Mouse (Mus musculus): Measurements from ENCODE around the gene Vamp5. TPM values are rescaled to one million over a fixed set of nuclear protein-coding genes. Genes with fewer than 3 reads are reported as not detected.

The Vamp5 gene
- total RNA-seq, 2 experiments from 2014 or later, result 35.1 to 38.5 TPM

GRCm38 (mm10) chr6:72366844-72367443 is 13.3 kb downstream of the Vamp5 start, which contains the start of gene Rnf181:
Gene Rnf181 (minus strand): TSS chr6:72366956.
- no peak for DNase-seq

DNA sequence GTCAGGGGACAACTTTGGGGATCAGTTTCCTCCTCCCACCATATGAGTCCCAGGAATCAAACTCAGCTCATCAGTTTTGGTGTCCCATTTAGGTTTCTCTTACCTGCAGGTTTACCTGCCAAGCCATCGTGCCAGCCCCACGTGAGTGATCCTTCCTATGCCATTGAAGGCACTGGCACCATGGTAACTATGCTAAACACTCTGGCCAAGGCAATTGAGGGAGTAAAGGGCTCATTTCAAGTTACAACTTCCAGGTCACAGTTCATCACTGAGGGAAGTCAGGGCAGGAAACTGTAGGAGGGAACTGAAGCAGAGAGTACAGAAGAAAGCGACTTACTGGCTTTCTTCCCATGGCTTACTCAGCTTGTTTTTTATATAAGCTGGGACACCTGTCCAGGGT is 14.0 kb downstream of the Vamp5 start:
- no peak for DNase-seq

GRCm38 (mm10) chr6:72364985-72365384 is 15.3 kb downstream of the Vamp5 start:
- no peak for DNase-seq

DNA sequence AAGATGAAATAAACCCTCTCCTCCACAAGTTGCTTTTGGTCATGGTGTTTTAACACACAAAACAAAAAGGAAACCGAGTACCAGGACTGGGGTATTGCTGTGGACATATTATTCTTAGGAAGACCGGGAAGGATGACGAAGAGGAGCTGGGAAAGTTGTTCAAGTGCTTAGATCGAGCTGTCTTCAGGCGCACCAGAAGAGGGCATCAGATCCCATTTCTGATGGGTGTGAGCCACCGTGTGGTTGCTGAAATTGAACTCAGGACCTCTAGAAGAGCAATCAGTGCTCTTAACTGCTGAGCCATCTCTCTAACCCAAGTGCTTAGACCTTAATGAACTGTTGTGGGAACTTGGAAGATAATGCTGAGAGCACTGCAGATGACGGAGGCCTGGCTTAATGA is 16.3 kb downstream of the Vamp5 start:
- DNase-seq, result peak in 1 of 2 experiments; percentile 53

DNA sequence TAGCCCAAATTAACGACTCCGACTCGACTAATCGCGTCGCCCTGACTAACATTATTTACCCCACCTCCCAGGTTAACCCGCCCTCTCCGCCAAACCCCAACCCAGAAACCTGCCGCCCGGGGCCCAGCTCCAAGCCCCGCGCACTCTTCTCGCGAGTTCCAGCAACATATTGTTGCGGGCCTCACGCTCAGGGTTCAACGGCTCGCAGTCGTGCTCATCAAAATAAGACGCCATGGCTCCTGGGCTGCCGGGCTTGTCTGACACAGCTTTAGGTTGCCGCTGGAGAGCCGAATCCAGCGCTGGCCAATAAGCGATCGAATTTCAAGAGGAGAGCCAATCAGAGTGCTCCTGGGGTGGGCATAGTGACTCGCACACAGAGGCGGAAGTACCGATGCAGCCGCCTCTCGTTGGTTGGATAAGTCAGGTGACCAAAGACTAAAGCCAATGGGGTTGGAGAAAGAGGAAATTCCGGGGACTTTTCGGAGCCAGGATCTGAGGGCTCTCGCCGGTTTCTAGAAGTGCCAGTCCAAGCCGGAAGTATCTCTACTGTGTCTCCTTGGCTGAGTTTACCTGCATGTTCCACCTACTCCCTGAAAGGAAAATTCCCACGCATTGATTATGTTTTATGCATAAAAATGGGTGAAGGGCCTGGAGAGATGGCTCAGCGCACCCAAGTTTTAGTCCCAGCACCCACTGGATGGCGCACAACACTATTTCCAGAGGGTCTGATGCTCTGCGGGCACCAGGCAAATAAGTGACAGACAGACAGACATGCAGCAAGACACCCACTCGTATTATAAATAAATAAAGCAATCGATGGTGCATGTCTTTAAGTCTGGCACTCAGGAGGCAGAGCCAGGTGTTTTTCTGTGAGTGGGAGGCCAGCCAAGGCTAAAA is 17.9 kb downstream of the Vamp5 start:
- DNase-seq, result peak; percentile 95 to 96

DNA sequence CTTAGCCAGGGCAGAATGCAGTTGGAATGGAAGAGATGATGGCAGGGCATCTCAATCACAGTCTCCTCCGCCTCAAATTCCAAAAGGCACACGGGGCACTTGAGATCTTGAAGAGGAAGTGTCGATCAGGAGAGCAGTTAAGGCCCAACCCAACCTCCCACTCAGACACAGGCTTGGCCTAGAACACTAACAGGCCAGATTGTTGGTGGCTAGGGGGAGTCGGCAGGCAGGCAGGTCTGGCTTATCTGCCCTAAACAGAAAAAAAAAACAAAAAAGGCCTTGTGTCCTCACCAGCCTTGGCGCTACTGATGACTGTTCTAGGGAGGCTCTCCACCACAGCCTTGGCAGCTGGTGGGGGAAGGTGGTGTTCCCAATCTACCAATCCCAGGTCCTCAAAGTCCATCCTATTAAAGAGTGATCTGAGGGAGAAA is 19.1 kb downstream of the Vamp5 start:
- DNase-seq, result peak; percentile 73 to 79

DNA sequence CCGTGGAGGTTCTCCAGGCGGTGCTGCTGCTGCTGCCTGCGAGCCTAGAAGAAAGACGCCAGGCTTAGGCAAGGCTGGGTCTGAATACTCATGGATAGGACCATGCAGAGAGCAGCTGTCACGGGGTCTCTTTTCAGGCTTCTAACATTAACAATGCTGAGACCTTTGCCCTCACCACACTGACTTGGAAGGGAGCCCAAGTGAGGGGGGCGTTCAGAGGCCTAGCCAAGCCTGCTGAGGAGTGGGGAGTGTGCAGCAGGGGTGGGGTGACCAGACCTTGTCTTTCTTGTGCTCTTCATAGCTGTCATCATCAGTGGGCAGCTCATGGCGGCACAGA is 19.7 kb downstream of the Vamp5 start:
- DNase-seq, result no peak

- DNase-seq, result no peak
Measured at GRCm38 (mm10) chr6:72359891-72360598, 20.2 kb downstream of the Vamp5 start.

DNA sequence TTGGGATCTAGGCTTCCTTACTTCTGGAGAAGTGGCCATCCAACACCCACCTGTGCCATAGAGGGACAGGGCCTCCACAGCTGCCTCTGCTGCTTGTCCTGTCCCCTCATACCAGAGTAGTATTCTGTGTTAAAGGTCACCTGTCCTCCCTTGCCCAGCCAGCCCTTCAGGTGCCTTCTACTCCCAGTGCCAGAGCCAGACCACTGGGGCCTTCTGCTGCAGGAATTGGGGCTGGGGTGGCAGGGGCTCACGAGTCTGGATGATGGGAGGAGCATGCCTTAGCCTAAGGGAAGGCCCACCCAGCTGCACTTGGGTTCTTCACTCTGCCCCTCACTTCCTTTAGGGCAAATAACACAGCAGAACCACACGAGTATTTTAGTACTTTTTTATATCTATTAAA is 20.9 kb downstream of the Vamp5 start:
- DNase-seq, result no peak

DNA sequence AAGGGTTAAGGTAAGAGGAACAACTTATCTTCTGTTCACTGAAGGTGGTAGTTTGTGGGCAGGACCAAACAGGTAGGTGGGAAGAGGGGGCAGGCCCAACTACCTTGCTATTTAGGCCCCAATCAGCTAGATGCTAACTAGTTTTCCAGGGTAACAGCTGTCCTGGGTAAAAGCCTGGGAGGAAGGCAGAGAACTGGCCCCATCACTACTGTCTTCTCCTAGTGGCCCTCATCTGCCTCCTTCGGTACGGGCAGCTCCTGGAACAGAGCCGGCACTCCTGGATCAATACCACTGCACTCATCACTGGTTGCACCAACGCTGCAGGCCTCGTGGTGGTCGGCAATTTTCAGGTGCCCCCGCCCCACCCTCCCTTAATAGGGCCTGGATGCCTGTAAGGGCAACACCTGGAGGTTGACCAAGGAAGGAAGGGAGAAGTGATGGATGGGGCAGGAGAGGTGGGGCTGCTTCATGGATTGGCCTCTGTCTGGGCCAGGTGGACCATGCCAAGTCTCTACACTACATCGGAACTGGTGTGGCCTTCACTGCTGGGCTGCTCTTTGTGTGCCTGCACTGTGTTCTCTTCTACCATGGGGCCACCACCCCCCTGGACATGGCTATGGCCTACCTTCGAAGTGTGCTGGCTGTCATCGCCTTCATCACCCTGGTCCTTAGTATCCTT is 22.0 kb downstream of the Vamp5 start:
- DNase-seq, result peak in 1 of 2 experiments; percentile 9

DNA sequence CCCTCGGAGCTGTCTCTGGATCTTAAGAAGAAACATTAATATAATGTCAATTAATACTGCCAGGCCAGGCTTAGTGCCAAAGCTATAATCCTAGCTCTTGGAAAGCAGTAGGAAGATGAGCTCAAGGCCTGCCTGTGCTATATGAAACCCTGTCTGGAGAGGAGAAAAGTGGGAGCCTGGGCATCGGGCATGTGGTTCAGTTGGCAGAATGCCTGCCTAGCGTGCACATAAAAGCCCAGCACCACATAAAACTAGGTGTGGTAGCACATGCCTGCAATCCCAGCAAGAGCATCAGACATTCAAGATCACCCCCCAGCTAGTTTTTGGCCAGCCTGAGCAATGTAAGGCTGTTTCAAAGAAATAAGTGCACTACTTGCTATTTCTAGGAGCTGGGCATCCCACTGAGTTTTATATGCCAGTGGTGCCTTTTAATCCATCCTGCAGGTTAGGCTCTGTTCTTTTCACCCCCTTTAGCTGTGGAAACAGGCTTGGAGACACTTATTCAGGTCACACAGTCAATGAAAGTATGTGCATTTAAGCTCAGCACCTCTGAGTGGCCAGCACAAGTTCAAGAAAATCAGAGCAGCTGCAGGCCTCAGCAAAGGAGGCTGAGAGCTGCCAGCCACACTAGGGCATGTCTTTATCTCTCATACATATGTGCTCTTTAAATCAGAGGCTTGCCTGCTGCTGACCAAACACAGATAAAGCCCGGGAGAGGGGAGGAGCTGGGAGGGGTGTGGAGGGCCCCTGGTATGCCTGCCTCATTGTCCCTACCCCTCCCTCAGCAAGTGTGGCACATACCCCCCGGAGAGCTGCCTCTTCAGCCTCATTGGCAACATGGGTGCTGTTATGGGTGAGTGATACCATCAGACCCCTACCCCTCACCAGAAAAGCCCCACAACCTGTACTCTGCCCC is 22.8 kb downstream of the Vamp5 start:
- DNase-seq, result no peak

GRCm38 (mm10) chr6:72356001-72356532 is 24.2 kb downstream of the Vamp5 start:
- DNase-seq, result peak; percentile 34 to 55

DNA sequence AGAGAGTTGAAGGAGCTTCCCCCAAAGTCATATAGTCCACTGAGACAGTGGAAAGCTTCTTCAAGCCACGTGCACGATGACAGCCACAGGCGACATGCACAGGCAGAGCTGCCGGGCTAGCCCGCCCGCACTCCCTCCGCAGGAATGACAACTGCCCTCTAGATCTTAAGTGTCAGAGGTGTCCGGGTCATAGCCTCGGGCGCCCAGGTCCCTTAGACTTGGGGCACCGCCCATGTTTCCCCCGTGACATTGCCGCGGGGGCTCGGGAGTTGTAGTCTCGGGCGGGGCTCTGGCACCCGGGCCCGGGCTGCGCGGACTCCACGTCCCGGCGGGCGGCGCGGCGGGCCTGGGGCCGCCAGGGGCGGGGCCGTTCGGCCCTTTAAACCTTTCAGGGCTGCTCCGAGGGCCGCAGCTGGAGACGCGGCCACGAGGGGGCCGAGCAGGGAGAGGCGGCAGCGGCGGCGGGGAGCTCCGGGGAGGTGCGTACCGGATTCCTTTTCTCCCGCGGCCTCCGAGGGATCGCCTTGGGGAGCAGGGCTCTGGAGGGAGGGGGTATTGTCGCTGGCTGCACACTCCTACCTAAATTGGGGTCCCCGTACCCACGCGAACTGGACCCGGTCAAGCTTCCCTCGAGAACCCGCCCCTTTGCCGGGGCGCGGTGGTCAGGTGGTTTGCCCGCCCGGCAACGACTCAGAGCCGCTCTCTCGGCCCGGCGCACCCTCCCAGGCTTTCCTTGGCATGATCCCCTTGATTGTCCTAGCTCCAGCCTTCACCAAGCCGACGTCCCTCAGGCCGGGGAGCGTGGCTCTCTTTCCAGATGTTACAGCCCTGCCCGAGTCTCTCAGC is 25.0 kb downstream of the Vamp5 start, which contains the start of gene Tmem150a:
Tmem150a (plus strand) TSS at position 382 of the 846 bp plus-strand sequence.
- peak; percentile 90 to 93 for DNase-seq

- DNase-seq, result no peak
Measured at GRCm38 (mm10) chr6:72354025-72354424, 26.2 kb downstream of the Vamp5 start.

DNA sequence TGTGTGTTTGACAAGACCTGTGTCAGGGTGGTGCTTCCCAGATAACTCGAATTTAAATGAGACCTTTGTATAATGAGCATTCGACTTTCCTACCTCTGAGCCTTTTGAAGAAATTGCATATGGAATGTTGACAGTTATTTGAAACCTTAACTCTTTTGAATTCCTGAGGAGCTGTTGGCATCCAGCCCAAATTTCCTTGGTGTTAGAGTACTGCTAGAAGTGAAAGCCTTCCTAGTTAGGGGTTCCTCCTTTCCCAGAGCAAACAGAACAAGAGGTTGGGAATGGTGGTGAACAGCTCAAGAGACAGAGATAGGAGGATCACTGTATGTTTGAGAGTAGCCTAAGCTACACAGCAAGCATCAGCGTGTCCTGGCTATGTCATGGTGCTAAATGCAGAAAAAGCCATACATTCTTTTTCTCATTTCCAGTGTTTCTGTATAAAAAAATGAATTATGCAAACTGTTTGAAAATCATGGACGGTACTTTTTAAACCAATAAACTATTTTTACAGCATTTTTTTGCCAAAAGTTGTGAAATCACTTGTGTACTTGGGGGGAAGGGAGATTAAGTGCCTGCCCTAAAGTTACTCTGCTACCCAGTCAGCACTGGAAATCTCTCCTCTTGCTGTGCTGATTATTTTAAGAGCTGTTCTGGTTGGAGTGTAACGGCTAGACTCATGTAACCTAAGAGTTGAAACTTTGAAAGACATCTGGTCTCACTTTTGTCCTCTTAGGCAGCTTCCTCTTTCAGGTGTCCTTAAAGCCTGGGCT is 27.4 kb downstream of the Vamp5 start:
- DNase-seq, result no peak

DNA sequence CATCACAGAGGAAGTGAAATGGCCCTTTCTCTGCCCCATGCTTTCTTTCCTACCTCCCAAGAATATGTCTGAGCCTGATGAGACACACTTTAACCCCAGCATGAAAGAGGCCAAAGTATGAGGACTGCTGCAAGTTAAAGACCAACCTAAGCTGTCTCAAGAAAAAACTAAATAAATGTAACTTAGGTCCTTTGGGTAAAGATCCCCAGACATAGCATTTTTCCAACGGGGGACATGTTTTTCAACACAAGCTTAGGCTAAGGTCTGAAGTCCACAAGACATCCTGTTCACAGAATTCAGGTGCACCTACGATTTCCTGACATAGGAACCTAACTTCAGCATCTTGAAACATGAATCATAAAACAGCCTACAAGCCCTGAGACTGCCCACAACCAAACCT is 30.1 kb downstream of the Vamp5 start:
- no peak for DNase-seq

GRCm38 (mm10) chr6:72348411-72348810 is 31.9 kb downstream of the Vamp5 start:
- DNase-seq, result peak in 1 of 2 experiments; percentile 18

- peak; percentile 84 to 87 for DNase-seq
Measured at GRCm38 (mm10) chr6:72347166-72347941, 32.9 kb downstream of the Vamp5 start, which contains the start of gene 0610030E20Rik. Gene 0610030E20Rik (plus strand): TSS chr6:72347317.

All from adrenal gland, postnatal 36 days (tissue).